11 mouse cellular contexts compared by ENCODE assay signal in genomic region chr9:63753359-63753758, GRCm38 (mm10). TPM values are rescaled to one million over a fixed set of nuclear protein-coding genes. Genes with fewer than 3 reads are reported as not detected.
DNase-seq lines count a peak whose midpoint lies in the region; ATAC-seq lines count a peak whose summit lies in the region.
"Had no signal": no experiment of that assay in that cellular context is flagged by ENCODE, and none has a peak within 500 bp of the region (broad histone marks: within the 10 kb centered on the region; RNA-seq: fewer than 3 reads in every experiment).

No protein-coding gene starts in this region.

- H3K27me3 ChIP-seq in forebrain, embryonic 13.5 days, result no peaks in the 10 kb centered on the region
- no peaks in the 10 kb centered on the region for H3K27me3 ChIP-seq in forebrain, embryonic 14.5 days (replicated peaks; ENCODE audit: control insufficient read depth, insufficient read depth, low read length)
- H3K27me3 ChIP-seq in midbrain, embryonic 13.5 days, result peaks cover 9% of the 10 kb centered on the region; the same call in 1 of the 2 replicates
- H3K27me3 ChIP-seq in midbrain, embryonic 15.5 days (replicated peaks), result 0 out of 2 replicates have a peak, but pooled peaks cover 8% of the 10 kb centered on the region
- H3K27me3 ChIP-seq in stomach, embryonic 15.5 days (replicated peaks), result no peaks in the 10 kb centered on the region

- no peak overlapping the region for H3K4me3 ChIP-seq in forebrain, embryonic 13.5 days
- no peak overlapping the region for H3K4me3 ChIP-seq in forebrain, embryonic 14.5 days (ENCODE audit: low read depth, low read length)
- H3K4me3 ChIP-seq in midbrain, embryonic 13.5 days (replicated peaks), result no peak overlapping the region
- H3K4me3 ChIP-seq in midbrain, embryonic 15.5 days, result no peak overlapping the region
- H3K4me3 ChIP-seq in stomach, embryonic 15.5 days (replicated peaks), result no peak overlapping the region

- no peak overlapping the region for H3K27ac ChIP-seq in forebrain, embryonic 13.5 days
- no peak overlapping the region for H3K27ac ChIP-seq in forebrain, embryonic 14.5 days (ENCODE audit: low read depth, low read length)
- H3K27ac ChIP-seq in midbrain, embryonic 13.5 days, result no peak overlapping the region
- H3K27ac ChIP-seq in midbrain, embryonic 15.5 days, result no peak overlapping the region
- H3K27ac ChIP-seq in stomach, embryonic 15.5 days, result 0 out of 2 replicates have a peak overlapping the region, but pooled peaks have one; percentile 18
- H3K27ac ChIP-seq: macrophage had no signal

- 0 out of 2 replicates have a peak overlapping the region, but pooled peaks have one; percentile 99 for H3K4me2 ChIP-seq in forebrain, embryonic 13.5 days
- H3K4me2 ChIP-seq in forebrain, embryonic 14.5 days (ENCODE audit: low read length), result no peak overlapping the region
- peak overlapping the region; percentile 99; the same call in 1 of the 2 replicates for H3K4me2 ChIP-seq in midbrain, embryonic 13.5 days (replicated peaks)
- no peak overlapping the region for H3K4me2 ChIP-seq in midbrain, embryonic 15.5 days
- peak overlapping the region; percentile 6; the same call in 1 of the 2 replicates for H3K4me2 ChIP-seq in stomach, embryonic 15.5 days

- H3K9me3 ChIP-seq in forebrain, embryonic 13.5 days (replicated peaks), result no peaks in the 10 kb centered on the region
- H3K9me3 ChIP-seq in forebrain, embryonic 14.5 days (replicated peaks; ENCODE audit: control insufficient read depth, low read length), result no peaks in the 10 kb centered on the region
- no peaks in the 10 kb centered on the region for H3K9me3 ChIP-seq in midbrain, embryonic 13.5 days
- no peaks in the 10 kb centered on the region for H3K9me3 ChIP-seq in midbrain, embryonic 15.5 days
- H3K9me3 ChIP-seq in stomach, embryonic 15.5 days, result no peaks in the 10 kb centered on the region
- H3K9me3 ChIP-seq: G1E had no signal

- ATAC-seq in forebrain, embryonic 13.5 days, result no peak
- no peak for ATAC-seq in forebrain, embryonic 14.5 days
- no peak for ATAC-seq in midbrain, embryonic 13.5 days
- ATAC-seq in midbrain, embryonic 15.5 days (replicated peaks), result no peak
- no peak for ATAC-seq in stomach, embryonic 15.5 days (ENCODE audit: insufficient read depth, low FRiP score, low read depth)
- ATAC-seq in activated CD4-positive, CD25-positive, alpha-beta regulatory T cell, adult 4 months, result no peak

- peaks cover 77% of the 10 kb centered on the region for H3K4me1 ChIP-seq in forebrain, embryonic 13.5 days
- H3K4me1 ChIP-seq in forebrain, embryonic 14.5 days (ENCODE audit: control insufficient read depth, insufficient read depth, low read length), result peaks cover 40% of the 10 kb centered on the region
- H3K4me1 ChIP-seq in midbrain, embryonic 13.5 days (replicated peaks), result peaks cover 67% of the 10 kb centered on the region
- peaks cover 53% of the 10 kb centered on the region for H3K4me1 ChIP-seq in midbrain, embryonic 15.5 days
- H3K4me1 ChIP-seq in stomach, embryonic 15.5 days, result peaks cover 72% of the 10 kb centered on the region

- 82% methylated on average over 8 of the region's 8 CpGs for WGBS in forebrain, embryonic 13.5 days
- WGBS in forebrain, embryonic 14.5 days, result 79% methylated on average over 8 of the region's 8 CpGs
- WGBS in midbrain, embryonic 13.5 days, result 78% methylated on average over 8 of the region's 8 CpGs
- WGBS in midbrain, embryonic 15.5 days, result 78% methylated on average over 8 of the region's 8 CpGs
- 72% methylated on average over 8 of the region's 8 CpGs for WGBS in stomach, embryonic 15.5 days

- peak overlapping the region; percentile 16; the same call in 1 of the 2 replicates for H3K9ac ChIP-seq in forebrain, embryonic 13.5 days
- no peak overlapping the region for H3K9ac ChIP-seq in forebrain, embryonic 14.5 days (ENCODE audit: low read length)
- no peak overlapping the region for H3K9ac ChIP-seq in midbrain, embryonic 13.5 days (replicated peaks)
- no peak overlapping the region for H3K9ac ChIP-seq in midbrain, embryonic 15.5 days
- no peak overlapping the region for H3K9ac ChIP-seq in stomach, embryonic 15.5 days

- H3K36me3 ChIP-seq in forebrain, embryonic 13.5 days (ENCODE audit: poor library complexity, severe bottlenecking), result no peaks in the 10 kb centered on the region
- no peaks in the 10 kb centered on the region for H3K36me3 ChIP-seq in forebrain, embryonic 14.5 days (ENCODE audit: control insufficient read depth, insufficient read depth, low read length)
- no peaks in the 10 kb centered on the region for H3K36me3 ChIP-seq in midbrain, embryonic 13.5 days
- no peaks in the 10 kb centered on the region for H3K36me3 ChIP-seq in midbrain, embryonic 15.5 days (replicated peaks)
- no peaks in the 10 kb centered on the region for H3K36me3 ChIP-seq in stomach, embryonic 15.5 days
- H3K36me3 ChIP-seq: G1E had no signal

- DNase-seq in forebrain, embryonic 14.5 days (ENCODE audit: low spot score), result no peak
- DNase-seq in kidney, adult 18-20 months, result peak; percentile 2
- DNase-seq in kidney, postnatal 10 days, result no peak
- DNase-seq: cerebellum, adult 9-11 months had no signal

RNA-seq across cellular contexts. Expression of gene Smad3, which starts 4.4 kb away (rescaled TPM):
- polyA plus RNA-seq in forebrain, embryonic 13.5 days (2015; fragmentation: Nextera tagmentation; extraction: Ambion mirVana), result 9.9 and 10.7 TPM in 2 replicates
- polyA plus RNA-seq in forebrain, embryonic 14.5 days (2014; fragmentation: Nextera tagmentation; extraction: Ambion mirVana), result 5.1 and 5.4 TPM in 2 replicates
- polyA plus RNA-seq in midbrain, embryonic 13.5 days (2015; fragmentation: Nextera tagmentation; extraction: Ambion mirVana), result 10.1 and 11.6 TPM in 2 replicates
- 7.2 and 9.1 TPM in 2 replicates for polyA plus RNA-seq in midbrain, embryonic 15.5 days (2015; fragmentation: Nextera tagmentation; extraction: Ambion mirVana)
- polyA plus RNA-seq in stomach, embryonic 15.5 days (2015; fragmentation: Nextera tagmentation; extraction: Ambion mirVana), result 17.5 and 19.6 TPM in 2 replicates
- polyA plus RNA-seq in activated CD4-positive, CD25-positive, alpha-beta regulatory T cell, adult 4 months (2017; shearing (Covaris generic)), result 10 to 100 TPM; 15.0 to 16.8 TPM

Comparison
In these comparisons a context has a peak if more than half of its experiments do, and no peak if none do; other contexts are left out.
1. H3K4me2 ChIP-seq: peak in forebrain, embryonic 13.5 days (single experiment), midbrain, embryonic 13.5 days (single experiment) and stomach, embryonic 15.5 days (single experiment); none in forebrain, embryonic 14.5 days (single experiment) and midbrain, embryonic 15.5 days (single experiment).